Mouse (Mus musculus) c-Kit-positive CD71-negative TER-119-negative erythroid progenitor cells, embryonic 14.5 days (primary cell): ENCODE measurements around the gene Gon7.

Experiments used
- DNase-seq: peaks from one replicate; pipeline ENCODE4 v3.0.0-alpha.2; 2013; ENCODE audit warnings: low read depth

The Gon7 gene

GRCm38 (mm10) chr12:102705906-102706640, 51.5 kb downstream of the Gon7 start:
- DNase-seq, result no peak

GRCm38 (mm10) chr12:102705216-102705871, 52.3 kb downstream of the Gon7 start:
- DNase-seq, result peak; percentile 78

DNA sequence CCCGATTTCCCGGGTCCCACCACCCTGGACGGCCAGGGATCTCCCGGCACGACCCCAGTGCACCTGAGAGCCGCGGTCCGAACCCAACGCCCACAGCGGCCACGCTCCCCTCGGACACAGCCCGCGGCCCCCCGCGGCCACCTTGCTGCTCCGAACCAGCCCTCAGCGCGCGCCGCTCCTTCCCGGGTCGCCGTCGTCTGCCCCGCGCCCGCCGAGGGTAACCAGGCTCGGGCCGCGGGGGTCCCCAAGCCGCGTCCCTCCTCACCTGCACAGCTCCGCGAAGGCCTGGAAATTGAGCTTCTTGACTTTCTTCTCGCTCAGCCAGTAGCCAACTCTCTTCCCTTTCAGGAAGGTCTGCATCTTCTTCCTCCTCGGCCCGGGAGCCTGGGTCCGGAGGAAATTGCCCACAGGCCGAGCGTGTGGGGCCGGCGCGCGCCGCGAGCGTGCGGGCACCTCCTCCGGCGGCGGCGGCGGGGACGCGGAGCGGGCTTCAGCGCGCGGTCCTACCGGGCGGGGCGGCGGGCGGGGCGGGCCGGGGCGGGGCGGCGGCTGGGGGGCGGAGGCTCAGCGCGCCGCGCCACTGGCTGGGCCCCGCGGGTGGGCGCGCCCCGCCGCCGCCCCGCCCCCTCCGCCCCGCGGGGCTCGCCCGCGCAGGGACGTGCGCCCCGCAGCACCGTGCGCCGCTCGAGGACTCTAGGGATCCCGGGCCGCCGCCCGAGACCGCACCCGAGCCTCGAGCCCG, 53.0 kb downstream of the Gon7 start, which contains the start of gene Itpk1:
Gene Itpk1, minus strand, starts transcription at position 474 of the 742 bp plus-strand sequence.
- no peak for DNase-seq

DNA sequence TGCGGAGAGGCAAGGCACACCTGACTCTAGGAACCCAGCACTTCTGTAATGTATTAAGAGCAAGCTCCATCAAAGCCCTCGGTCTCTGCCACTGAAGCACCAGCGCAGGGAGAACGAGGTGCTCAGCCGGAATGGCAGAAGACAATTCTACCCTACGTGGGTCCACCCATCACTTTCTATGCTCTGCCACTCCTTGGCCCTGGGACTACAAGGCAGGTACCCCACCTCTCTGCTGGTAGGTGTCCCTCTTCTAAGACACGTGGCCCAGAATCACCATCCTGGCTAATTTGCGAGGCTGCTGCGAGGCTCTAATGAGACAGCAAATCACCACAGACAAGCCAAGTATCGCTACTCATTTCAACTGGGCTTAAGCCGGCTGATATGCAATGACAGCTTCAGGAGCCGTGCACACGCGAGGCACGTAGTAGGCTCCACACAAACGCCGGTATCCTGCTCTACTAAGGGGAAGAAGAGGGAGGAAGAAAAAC, 53.6 kb downstream of the Gon7 start:
- no peak for DNase-seq

GRCm38 (mm10) chr12:102703441-102703840, 54.2 kb downstream of the Gon7 start:
- no peak for DNase-seq
